Mouse (Mus musculus) small intestine, adult 2 months (tissue): ENCODE results near the gene Itgb7. TPM values are rescaled to one million over a fixed set of nuclear protein-coding genes. Genes with fewer than 3 reads are reported as not detected.

Source experiments
- H3K27ac ChIP-seq: fragments of 200-500 bp; 2 replicates; pipeline ENCODE4 v1.5.1; 2012; ENCODE audit warnings: low read depth, low read length, control low read depth, inconsistent platforms; ENCODE audit not compliant: insufficient read depth
- H3K27me3 ChIP-seq: fragments of 200-500 bp; 2 replicates; pipeline ENCODE4 v1.6.1; 2012; ENCODE audit warnings: mild to moderate bottlenecking, moderate library complexity, low read length, inconsistent platforms; ENCODE audit not compliant: control insufficient read depth, insufficient read depth
- H3K36me3 ChIP-seq: fragments of 200-500 bp; 2 replicates; pipeline ENCODE4 v1.6.1; 2012; ENCODE audit warnings: mild to moderate bottlenecking, low read length, control low read depth, inconsistent platforms; ENCODE audit not compliant: control insufficient read depth, insufficient read depth
- H3K4me1 ChIP-seq: fragments of 200-500 bp; 2 replicates; pipeline ENCODE4 v1.6.1; 2012; ENCODE audit warnings: low read length, inconsistent platforms, mixed read lengths; ENCODE audit not compliant: control insufficient read depth, insufficient read depth, insufficient read length
- H3K4me3 ChIP-seq: fragments of 200-500 bp; 2 replicates; pipeline ENCODE4 v1.5.1; 2012; ENCODE audit warnings: low read depth, mild to moderate bottlenecking, control low read depth, inconsistent platforms, low read length, moderate library complexity
- CTCF ChIP-seq: fragments of 200-500 bp; IDR thresholded peaks from 2 replicates; pipeline ENCODE4 v1.5.1; 2012; ENCODE audit warnings: low read depth, mild to moderate bottlenecking, control low read depth, inconsistent platforms, low read length, moderate library complexity, mixed read lengths; ENCODE audit not compliant: insufficient replicate concordance, insufficient read length; ENCODE audit errors: extremely low read depth
- POLR2A ChIP-seq: fragments of 200-500 bp; IDR thresholded peaks from 2 replicates; pipeline ENCODE4 v1.6.1; 2012; ENCODE audit warnings: low read depth, mild to moderate bottlenecking, control low read depth, inconsistent platforms, low read length, moderate library complexity
- WGBS: fragments of 180-500 bp; shearing (Covaris S2); methylation state at CpG from one replicate; pipeline ENCODE4 v1.1.7; 2018; 5-methylcytosine and 5-hydroxymethylcytosine counted together
- polyA plus RNA-seq: library from polyadenylated mRNA; depleted of rRNA; stranded (reverse); fragments of >200 nt; gene quantifications from 2 replicates; pipeline ENCODE4 v1.2.3, GENCODE M21; 2012

Itgb7 gene
- polyA plus RNA-seq, 1 experiment, result 23.2 TPM

DNA sequence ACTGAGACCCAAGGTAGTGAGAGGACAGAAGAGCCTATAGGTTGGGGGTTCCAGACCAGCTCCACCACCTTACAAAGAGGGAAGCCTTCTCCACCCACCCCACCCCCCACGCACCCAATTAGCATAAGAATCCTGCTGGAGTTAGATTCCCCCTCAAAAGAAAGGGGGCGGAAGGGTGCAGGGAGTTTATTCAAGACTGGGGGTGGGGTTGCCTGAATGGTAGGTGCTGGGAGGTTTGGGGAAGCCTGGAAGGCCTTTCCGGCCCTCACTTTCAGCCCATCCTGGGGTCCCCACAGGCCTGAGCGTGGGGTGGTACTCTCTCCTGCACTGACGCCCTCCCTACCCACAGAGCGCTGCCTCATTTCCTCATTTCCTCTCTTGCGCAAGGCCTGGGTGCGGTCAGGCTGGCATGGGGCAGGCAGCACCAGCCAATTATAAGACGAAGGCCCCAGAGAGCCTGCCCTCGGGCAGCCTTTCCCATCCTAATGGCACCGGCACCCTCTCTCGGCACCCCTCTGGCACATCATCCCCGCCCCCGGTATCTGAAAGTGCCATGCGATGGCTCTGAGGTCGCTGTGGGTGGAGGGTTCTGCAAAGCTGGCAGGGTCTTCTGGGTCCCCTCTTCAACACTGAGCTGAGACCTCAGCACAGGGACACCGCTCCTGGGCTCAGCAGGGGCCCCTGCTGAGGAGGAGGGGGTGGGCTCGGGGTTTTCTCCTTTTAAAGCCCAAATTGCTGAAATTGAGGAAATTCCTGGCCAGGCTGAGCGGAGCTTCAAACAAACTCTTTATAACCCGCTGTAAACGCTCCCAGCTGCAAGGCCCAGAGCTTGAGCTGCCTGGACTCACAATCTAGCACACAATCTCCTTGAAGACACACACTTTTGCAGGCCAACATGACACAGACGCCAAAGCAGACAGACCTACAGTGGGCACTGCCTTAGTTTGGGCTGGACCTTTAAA, 11.8 kb upstream of the Itgb7 start:
- 22% methylated on average over 22 of the region's 22 CpGs for WGBS
- peak overlapping the region; percentile 25; the same call in 1 of the 2 replicates for H3K27ac ChIP-seq
- H3K4me3 ChIP-seq, result peak overlapping the region; percentile 52
- TF ChIP-seq POLR2A (no peak), CTCF (no peak)
- H3K4me1 ChIP-seq, result peaks cover 15% of the 10 kb centered on the region
- H3K27me3 ChIP-seq, result peaks cover 2% of the 10 kb centered on the region
- H3K36me3 ChIP-seq, result no peaks in the 10 kb centered on the region

DNA sequence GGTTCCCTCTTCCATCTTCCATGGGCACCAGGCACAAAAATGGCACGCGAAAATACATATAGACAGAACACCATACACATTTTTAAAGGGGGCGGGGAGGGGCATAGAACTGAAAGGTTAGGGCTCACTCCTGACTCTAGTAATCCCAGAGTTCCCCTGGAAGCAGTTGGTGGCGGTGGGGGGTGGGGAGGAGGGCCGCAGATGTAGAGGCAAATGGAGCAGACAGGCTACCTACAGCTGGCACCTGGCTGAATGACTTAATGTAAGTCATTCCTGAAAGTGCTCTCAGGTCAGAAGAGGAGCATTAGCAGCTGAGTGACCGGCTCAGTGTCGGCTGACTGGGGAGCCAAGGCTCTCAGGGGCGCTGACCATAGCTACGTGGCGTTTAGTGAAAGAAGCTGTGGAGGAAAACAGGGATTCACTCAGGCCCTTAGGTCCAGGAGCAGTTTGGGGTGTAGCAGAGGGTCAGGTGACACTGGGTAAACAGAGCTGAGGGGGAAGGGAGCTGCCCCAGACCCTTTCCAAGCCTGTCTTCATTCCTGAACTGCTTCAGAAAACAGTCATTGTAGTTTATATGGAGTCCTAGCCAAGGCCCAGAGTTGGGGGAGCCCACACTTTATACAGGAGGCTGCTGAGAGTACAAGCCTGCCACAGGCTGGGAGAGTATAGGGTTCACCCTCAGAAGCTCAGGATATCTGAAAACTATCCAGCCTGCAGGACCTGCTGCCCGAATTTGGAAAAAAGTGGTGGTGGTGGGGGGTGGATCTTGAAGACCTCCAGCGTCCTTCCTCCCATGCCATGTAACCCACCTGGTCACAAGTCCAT, 10.9 kb upstream of the Itgb7 start:
- 75% methylated on average over 12 of the region's 12 CpGs for WGBS
- H3K4me3 ChIP-seq, result peak overlapping the region; percentile 52; the same call in 1 of the 2 replicates
- no peaks in the 10 kb centered on the region for H3K27me3 ChIP-seq
- no peaks in the 10 kb centered on the region for H3K36me3 ChIP-seq
- peaks cover 13% of the 10 kb centered on the region for H3K4me1 ChIP-seq
- TF ChIP-seq CTCF, result no peak
- TF ChIP-seq POLR2A, result no peak
- H3K27ac ChIP-seq, result no peak overlapping the region

DNA sequence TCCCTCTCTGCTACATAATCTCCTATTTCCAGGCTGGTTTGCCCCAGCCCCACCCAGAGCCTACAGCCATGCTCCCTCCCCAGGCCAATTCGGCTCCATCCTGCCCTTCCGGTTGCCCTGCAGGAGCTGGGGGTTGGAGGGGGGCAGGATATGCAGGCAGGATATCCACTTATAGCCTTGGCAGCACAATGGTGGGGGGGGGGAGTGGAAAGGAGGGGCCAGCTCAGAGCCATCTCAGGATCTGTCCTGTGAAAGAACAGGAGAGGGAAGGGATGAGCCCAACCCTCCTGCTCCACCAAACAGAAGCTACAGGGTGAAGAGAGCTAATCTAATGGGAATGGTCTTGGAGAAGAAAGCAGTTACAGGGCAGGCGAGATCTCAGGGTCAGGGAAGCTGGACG, 8.9 kb upstream of the Itgb7 start:
- TF ChIP-seq CTCF, result no peak
- no peak for TF ChIP-seq POLR2A
- no peaks in the 10 kb centered on the region for H3K36me3 ChIP-seq
- H3K27ac ChIP-seq, result no peak overlapping the region
- H3K4me3 ChIP-seq, result no peak overlapping the region
- no peaks in the 10 kb centered on the region for H3K27me3 ChIP-seq
- 84% methylated on average over 4 of the region's 4 CpGs for WGBS
- H3K4me1 ChIP-seq, result peaks cover 16% of the 10 kb centered on the region

DNA sequence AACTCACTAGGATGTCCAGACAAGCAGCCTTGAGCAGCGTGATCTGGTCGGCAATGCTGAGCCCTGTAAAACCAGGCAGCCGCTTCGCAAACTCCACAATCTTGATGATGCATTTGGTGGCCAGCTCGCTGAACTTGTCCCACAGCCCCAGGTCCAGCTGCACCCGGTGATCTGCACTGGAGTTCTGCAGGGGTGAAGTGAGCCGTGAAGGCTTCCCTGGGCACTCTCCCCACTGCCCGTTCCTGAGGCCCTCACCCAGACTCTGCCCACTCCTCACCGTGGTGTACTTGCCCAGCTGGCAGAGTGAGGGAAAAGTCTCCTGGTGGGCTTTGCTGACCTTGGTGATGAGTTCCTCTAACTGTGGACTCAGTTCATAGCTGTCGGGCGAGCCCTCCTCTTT, 8.1 kb upstream of the Itgb7 start:
- Histone ChIP-seq H3K27me3 (no peaks in the 10 kb centered on the region), H3K36me3 (no peaks in the 10 kb centered on the region), H3K27ac (no peak overlapping the region), H3K4me1 (peaks cover 19% of the 10 kb centered on the region), H3K4me3 (no peak overlapping the region)
- TF ChIP-seq CTCF (no peak), POLR2A (no peak; the same call in 1 of the 2 replicates)
- 83% methylated on average over 11 of the region's 11 CpGs for WGBS

DNA sequence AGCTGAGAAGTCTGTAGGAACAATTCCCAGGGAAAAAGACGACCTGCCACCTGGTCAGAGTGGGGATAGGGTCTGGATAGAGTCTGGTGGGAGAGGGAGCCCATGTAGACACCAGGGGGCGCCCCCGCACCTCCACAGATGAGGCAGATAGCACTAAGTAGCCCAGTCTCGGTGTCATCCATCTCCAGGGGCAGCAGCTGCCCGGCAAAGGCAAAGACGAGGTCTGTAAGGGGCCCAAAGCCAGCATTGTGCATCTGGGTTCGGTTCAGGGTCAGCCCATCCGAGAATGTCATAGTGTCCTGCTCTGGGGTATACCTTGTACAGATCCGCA, 7.5 kb upstream of the Itgb7 start:
- H3K4me3 ChIP-seq, result no peak overlapping the region
- peaks cover 20% of the 10 kb centered on the region for H3K4me1 ChIP-seq
- H3K27ac ChIP-seq, result no peak overlapping the region
- WGBS, result 15% methylated on average over 9 of the region's 9 CpGs
- TF ChIP-seq CTCF (peak; percentile 86), POLR2A (no peak)
- H3K36me3 ChIP-seq, result no peaks in the 10 kb centered on the region
- H3K27me3 ChIP-seq, result no peaks in the 10 kb centered on the region

DNA sequence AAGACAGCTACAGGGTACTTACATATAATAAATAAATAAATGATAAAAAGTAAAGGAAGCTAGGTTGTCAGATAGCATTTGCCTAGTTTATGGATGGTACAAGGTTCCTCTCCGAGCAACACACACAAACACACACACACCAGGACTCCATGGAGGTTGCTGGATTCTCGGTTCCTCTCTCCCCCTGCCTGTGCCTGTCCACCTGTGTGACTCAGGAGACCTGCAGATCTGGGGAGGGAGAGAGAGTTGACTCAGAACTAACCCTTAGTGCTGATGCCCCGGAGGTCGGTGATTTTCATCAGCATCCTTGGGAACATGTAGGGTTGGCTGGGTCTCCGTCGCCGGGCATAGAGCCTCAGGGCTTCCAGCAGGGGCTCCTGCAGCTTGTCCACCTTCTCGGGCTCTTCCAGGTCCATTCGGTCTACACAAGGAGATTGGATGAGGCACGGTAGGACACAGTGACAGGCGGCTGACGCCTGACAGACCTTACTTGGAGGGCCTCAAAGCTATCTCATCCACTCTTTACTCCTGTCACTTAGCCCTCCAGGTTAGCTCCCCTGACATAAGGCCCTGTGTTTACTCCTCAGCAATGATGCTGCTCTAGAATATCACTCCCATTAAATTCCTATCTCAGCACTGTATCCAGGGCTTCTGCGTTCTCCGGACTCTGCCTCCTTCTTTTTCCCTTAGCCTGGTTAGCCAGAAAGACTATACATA, 7.0 kb upstream of the Itgb7 start:
- TF ChIP-seq POLR2A (no peak), CTCF (no peak)
- Histone ChIP-seq H3K27ac (no peak overlapping the region), H3K27me3 (no peaks in the 10 kb centered on the region), H3K4me3 (no peak overlapping the region), H3K4me1 (peaks cover 19% of the 10 kb centered on the region), H3K36me3 (no peaks in the 10 kb centered on the region)
- 85% methylated on average over 14 of the region's 14 CpGs for WGBS

DNA sequence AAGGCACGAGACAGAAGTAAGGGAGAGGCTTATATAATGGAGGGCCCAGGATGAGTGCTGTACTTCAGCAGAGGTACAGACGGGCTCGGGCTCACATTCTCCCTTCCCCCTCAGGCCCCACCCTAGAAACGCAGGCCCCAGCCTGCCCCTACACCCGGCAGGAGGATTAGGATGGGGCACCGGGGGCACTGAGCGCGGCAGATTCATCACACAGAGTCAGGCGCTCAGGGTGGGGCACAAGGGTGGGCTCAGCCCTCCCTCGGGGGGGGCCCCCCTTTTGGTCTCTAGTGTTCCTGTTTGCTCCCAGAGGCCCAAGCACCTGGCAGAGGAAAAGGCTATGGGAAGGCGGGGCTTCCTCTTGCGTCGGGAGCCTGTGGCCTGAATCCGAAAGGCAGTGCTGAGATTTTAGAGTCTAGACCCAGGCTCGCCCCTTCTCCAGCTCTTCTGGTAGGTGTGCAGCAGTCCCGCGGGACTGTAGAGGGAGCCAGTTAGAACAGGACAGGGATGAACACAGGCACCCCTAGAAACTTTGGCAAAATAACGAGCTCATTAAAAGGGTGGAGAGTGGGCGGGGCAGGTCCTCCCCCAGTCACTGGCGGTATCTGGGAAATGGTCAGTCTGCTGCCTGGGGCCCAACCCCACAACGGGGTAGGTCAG, 3.8 kb upstream of the Itgb7 start:
- TF ChIP-seq POLR2A (no peak), CTCF (no peak; the same call in 1 of the 2 replicates)
- H3K27ac ChIP-seq, result no peak overlapping the region
- no peaks in the 10 kb centered on the region for H3K36me3 ChIP-seq
- 16% methylated on average over 21 of the region's 21 CpGs for WGBS
- H3K4me1 ChIP-seq, result peaks cover 13% of the 10 kb centered on the region
- no peaks in the 10 kb centered on the region for H3K27me3 ChIP-seq
- H3K4me3 ChIP-seq, result peak overlapping the region; percentile 55
